Mouse (Mus musculus) urinary bladder, postnatal 14 days (tissue): ENCODE data around the gene Cbl.

Experiments used
- DNase-seq: peaks from one replicate; pipeline ENCODE4 v3.0.0; 2021; ENCODE audit warnings: low spot score

The Cbl gene

DNA sequence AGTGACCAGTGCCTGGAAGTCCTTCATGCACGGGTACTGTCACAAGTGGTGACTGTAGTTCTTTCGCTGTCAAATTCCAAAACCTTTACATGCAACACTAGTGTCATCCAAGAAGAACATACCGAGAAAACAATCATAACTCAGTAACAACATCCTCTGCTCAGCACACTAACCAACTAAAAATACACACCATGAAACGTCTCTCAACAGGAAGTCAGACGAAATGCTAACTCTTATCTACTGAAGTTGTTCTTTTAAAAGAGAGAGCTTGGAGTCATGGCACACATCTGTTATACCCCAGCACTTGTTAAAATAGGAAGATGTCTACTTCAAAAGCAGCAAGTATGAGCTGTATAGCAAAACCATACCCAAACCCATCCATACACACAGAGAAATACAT lies 52.3 kb downstream of the Cbl start:
- DNase-seq, result no peak

GRCm38 (mm10) chr9:44178811-44179210 lies 55.0 kb downstream of the Cbl start:
- DNase-seq, result no peak

DNA sequence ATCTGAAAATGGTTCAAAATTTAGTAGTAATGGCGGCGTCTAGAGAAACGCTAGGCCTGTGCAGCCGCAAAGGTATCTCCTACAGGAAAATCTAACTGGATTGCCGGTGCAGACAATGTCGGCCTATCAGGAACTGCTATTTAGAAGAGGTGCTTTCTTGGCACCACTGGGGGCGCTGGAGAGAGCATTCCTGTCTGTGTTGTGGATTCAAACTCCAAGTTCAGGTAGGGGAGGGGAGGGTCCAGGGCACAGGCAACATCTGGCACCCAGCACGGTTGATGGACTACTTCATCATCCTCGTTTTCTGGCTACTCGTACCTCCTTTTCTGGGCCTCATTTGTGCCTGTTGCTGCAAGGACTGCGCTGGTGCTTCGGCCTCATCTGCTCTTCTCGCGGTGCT lies 55.5 kb downstream of the Cbl start:
- no peak for DNase-seq

- no peak for DNase-seq
Observed at GRCm38 (mm10) chr9:44177405-44177804, 56.4 kb downstream of the Cbl start.

GRCm38 (mm10) chr9:44175957-44176356 lies 57.9 kb downstream of the Cbl start:
- DNase-seq, result no peak

DNA sequence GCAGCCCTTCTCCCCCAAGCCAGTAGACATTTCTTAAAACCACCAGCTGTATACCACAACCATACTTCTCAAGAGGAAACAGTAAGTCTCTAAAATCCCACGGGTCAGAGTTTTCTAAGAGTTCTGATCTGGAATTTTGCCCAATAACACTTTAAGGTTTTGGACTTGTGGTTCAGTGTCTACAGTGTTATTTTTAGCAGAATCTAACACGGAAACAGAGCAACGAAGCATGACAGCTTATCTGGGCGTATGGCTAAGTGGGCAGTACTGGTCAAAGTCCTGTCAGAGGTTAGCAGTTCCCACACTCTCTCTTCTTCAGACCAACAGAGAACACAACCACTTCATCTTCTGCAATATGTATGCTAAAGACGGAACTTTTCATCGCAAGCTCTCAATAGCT lies 58.3 kb downstream of the Cbl start:
- no peak for DNase-seq

- no peak for DNase-seq
Observed at GRCm38 (mm10) chr9:44170691-44171151, 63.1 kb downstream of the Cbl start.

- no peak for DNase-seq
Observed at GRCm38 (mm10) chr9:44168931-44169330, 64.9 kb downstream of the Cbl start.

- DNase-seq, result no peak
Observed at GRCm38 (mm10) chr9:44159886-44160285, 74.0 kb downstream of the Cbl start.

DNA sequence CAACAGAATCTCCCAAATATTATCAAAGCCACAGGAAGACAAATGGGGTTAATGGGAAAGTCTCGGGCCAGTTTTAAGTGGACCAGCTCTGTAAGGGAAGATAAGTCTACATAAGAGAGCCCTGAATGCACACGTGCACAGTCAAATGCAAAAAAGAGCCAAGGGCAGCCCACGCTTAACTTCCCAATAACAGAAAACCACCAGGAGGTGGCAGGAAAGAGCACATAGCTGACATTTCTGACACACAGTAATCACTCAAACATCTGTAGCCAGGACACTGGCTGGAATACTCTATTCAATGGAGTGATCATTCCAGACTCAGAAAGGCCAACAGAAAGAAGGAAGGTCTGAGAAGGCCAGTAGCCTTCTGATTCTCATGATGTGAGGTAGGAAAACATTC lies 86.6 kb downstream of the Cbl start:
- DNase-seq, result no peak

GRCm38 (mm10) chr9:44144718-44145060 lies 89.2 kb downstream of the Cbl start:
- no peak for DNase-seq

DNA sequence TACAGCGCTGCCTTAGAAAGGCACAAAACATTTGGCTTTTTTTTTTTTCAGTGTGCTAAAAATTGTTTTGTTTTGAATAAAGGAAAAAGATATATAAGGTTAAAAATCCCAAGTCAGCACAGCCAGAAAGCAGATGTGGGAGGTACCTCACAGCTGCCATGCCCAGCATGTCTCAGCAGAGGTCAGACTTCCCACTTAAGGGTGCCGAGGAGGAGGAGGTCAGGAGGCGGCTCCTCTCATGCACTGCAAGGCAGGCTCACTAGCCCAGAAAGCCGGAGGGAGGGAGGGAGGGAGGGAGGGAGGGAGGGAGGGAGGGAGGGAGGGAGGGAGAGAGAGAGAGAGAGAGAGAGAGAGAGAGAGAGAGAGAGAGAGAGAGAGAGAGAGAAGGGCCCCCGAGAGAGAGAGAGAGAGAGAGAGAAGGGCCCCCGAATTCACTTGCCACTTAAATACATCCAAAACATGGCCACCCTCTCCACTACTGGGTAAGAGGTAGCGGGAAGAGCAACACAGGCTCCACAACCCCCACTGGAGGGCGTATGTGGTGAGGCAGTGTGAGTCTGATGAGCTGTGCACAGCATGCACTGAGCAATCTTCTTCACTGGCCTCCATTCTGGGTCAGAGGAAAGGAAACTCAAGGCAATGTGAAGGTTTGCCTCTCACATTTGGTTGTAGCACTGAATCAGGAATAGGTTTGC lies 89.7 kb downstream of the Cbl start:
- no peak for DNase-seq

DNA sequence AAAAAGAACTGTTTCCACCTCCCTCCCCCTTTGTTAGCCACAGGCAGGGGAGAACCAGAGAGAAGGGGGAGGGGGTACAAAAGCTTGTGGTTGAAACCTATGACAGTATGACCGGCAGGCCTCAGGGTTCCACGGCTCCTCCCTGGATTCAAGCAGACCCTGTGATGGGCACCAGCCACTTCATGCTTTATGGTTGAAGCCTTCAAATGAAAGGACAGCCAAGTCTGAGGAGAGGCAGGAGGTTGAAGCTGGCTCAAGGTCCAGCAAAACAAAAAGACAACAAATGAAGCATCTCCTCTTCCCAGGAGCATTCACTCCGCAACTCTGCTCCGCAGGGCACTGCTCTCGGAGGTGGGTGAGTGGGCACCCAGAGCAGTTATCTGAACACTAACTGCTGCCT lies 90.4 kb downstream of the Cbl start:
- no peak for DNase-seq

- DNase-seq, result no peak
Observed at GRCm38 (mm10) chr9:44141951-44142350, 91.9 kb downstream of the Cbl start.

- DNase-seq, result no peak
Observed at GRCm38 (mm10) chr9:44137846-44138245, 96.0 kb downstream of the Cbl start.

- DNase-seq, result no peak
Observed at GRCm38 (mm10) chr9:44135731-44136411, 98.0 kb downstream of the Cbl start.

DNA sequence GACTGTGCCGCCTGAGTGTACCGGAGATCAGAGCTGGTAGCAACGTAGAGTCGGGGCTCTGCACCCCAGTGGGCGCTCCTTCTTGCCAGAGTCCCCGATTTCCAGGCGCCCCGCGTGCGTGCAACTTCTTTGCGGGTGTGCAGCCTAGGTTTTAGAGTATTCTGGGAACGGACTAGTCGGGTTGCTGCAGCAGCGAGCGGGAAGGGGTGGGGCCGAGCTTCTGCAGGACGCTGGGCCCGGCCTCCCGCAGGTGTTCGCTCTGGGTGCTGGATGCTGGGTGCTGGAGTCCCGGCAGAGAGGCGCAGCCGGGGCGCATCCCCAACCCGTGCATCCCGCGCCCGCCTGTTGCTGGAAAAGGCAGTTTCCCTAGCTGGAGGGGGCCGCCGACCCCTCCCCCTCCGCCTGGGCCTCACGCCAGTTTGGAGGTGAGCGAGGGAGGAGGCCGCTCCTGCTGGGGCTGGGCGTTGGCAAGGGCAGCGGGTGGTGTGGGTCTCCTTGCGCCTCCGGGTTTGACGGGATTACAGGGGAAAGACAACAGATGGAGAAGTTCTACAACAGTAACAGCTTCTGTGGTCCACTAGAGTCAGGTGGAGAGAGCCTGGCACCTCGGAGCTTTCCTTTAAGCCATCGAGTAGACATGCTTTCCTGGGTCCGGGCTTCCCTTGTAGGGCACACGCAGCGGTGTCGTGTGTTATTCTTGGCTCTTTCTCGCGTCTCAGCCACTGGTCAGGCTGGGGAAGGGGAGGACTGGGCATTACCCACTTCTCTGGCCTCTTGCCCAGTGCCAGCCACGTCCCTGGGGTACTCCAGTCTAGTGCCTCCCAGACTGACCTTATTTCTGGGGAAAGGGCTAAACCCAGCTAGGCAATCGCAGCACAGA lies 98.8 kb downstream of the Cbl start:
- peak; percentile 57 for DNase-seq

GRCm38 (mm10) chr9:44134101-44134850 lies 99.6 kb downstream of the Cbl start, which contains the start of gene Mcam:
Gene Mcam, plus strand, starts transcription at chr9:44134469.
- DNase-seq, result peak; percentile 70

DNA sequence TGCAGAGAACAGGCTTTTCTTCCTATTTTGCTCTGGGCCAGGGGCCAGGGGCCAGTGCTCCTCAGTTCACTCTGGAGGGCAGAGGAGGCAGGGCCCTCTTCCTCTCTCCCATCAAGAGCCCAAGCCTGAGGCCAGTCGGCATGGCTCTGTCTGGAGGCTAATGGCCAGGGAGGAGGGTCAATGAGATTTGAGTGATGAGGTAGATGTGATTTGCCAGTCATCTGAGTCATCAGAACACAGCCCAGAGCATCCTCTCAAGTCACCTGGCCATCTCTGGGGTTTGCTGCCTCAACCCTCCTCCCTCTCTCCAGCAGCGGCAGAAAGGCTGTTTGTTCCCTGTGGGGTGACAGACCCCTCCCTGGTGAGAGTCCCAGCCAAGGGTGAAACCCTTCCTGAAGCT lies 100.6 kb downstream of the Cbl start:
- DNase-seq, result no peak

- DNase-seq, result no peak
Observed at GRCm38 (mm10) chr9:44132200-44132599, 101.6 kb downstream of the Cbl start.

DNA sequence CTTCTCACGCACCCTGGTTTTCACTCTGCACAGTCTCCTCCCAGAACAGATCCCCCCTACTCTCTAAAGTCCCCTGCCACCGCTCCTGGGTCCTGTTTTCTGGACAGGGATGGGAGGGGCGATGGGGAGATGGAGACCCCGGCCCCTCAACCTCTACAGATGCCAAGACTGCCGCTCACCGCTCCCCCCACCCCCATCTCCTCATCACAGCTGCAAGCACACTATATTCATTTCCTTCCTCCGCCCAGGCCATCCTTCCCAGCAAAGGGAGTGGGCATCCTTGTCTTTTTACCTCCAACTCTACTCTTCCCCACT lies 102.6 kb downstream of the Cbl start:
- DNase-seq, result no peak

DNA sequence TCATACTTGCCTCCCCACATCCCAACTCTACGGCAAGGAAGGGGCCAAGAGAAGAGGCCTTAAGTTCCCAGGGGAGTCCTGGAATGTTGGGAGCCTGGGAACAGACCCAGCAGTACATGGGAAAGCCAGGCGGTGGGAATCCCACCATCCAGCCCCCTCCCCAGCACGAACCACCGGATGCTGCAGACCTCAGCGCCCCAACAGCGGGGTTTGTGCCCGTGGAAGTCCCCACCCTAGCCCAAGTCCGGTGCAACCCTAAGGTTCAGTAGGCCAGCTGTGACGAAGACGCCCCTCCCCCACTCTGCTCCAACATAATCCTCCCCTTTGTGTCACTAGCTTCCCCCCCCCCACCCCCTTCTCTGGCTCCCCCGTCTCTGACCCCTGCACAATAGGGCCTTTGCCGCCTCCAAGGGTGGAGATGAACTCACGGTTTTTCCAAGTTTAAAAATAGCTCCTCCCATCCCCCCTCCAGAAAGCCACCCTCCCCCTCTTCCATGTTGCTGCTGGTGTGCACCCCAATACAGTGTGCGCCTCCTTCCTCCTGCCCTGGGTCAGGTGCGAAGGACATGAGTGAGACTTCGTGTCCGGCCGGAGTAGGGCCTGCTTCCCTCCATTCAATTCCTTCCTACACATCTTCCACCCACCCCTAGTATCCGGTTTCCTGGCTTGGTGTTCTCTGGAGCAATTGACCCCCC lies 103.1 kb downstream of the Cbl start:
- no peak for DNase-seq
